Mouse (Mus musculus) embryonic facial prominence, embryonic 11.5 days (tissue): ENCODE data around the gene Hist3h2a. TPM values are rescaled to one million over a fixed set of nuclear protein-coding genes. Genes with fewer than 3 reads are reported as not detected.
A peak's percentile ranks its signal among the peaks of the same experiment; 100 is the strongest.
"Not testable (repeated sequence)": the region's sequence is repeated elsewhere in the genome, so short reads cannot be mapped to it uniquely, and the experiment has no call there.

ENCODE experiments used
- ATAC-seq: fragments of 200-750 bp; cut with Nextera tagmentation; replicated peaks from 2 replicates; pipeline ENCODE4 v1.8.0; 2017; ENCODE audit warnings: low read depth; ENCODE audit not compliant: insufficient number of reproducible peaks, low FRiP score, low TSS enrichment
- DNase-seq: peaks from one replicate; pipeline ENCODE4 v3.0.0-alpha.2; 2015; ENCODE audit warnings: low spot score
- H3K27ac ChIP-seq: fragments of 300-500 bp; sonication (generic); replicated peaks from 2 replicates; pipeline ENCODE4 v1.5.1; 2014; ENCODE audit warnings: mild to moderate bottlenecking, low read depth, low read length, control low read depth
- H3K27me3 ChIP-seq: fragments of 300-500 bp; sonication (generic); 2 replicates; pipeline ENCODE4 v1.6.1; 2014; ENCODE audit warnings: mild to moderate bottlenecking, low read length, moderate library complexity, mixed read lengths; ENCODE audit not compliant: control insufficient read depth, insufficient read depth
- H3K36me3 ChIP-seq: fragments of 300-500 bp; sonication (generic); replicated peaks from 2 replicates; pipeline ENCODE4 v1.6.1; 2014; ENCODE audit warnings: low read depth, mild to moderate bottlenecking, low read length, moderate library complexity, mixed read lengths; ENCODE audit not compliant: control insufficient read depth, insufficient read depth
- H3K4me1 ChIP-seq: fragments of 300-500 bp; sonication (generic); 2 replicates; pipeline ENCODE4 v1.6.1; 2014; ENCODE audit warnings: low read length, mixed read lengths; ENCODE audit not compliant: control insufficient read depth, insufficient read depth
- H3K4me2 ChIP-seq: fragments of 300-500 bp; sonication (generic); 2 replicates; pipeline ENCODE4 v1.6.1; 2014; ENCODE audit warnings: low read depth, mild to moderate bottlenecking, control low read depth, low read length, moderate library complexity
- H3K4me3 ChIP-seq: fragments of 300-500 bp; sonication (generic); 2 replicates; pipeline ENCODE4 v1.5.1; 2014; ENCODE audit warnings: low read depth, low read length, control low read depth
- H3K9ac ChIP-seq: fragments of 300-500 bp; sonication (generic); replicated peaks from 2 replicates; pipeline ENCODE4 v1.6.1; 2014; ENCODE audit warnings: mild to moderate bottlenecking, control low read depth, low read length
- H3K9me3 ChIP-seq: fragments of 300-500 bp; sonication (generic); replicated peaks from 2 replicates; pipeline ENCODE4 v1.6.1; 2016; ENCODE audit warnings: mild to moderate bottlenecking, low read length, inconsistent platforms, mixed read lengths; ENCODE audit not compliant: control insufficient read depth
- whole genome bisulfite sequencing: fragments of 180-500 bp; shearing (Covaris S2); extraction: QIAGEN DNeasy Blood & Tissue Kit; methylation state at CpG from one replicate; pipeline ENCODE4 v1.1.7; 2014; 5-methylcytosine and 5-hydroxymethylcytosine counted together
- polyA plus RNA-seq: library from polyadenylated mRNA; unstranded; fragments of >200 nt; fragmentation: Nextera tagmentation; extraction: Ambion mirVana; gene quantifications from 2 replicates; pipeline ENCODE4 v1.2.1, GENCODE M21; 2014

Gene Hist3h2a
- polyA plus RNA-seq, 1 experiment from 2014 or later: 33.0 TPM

DNA sequence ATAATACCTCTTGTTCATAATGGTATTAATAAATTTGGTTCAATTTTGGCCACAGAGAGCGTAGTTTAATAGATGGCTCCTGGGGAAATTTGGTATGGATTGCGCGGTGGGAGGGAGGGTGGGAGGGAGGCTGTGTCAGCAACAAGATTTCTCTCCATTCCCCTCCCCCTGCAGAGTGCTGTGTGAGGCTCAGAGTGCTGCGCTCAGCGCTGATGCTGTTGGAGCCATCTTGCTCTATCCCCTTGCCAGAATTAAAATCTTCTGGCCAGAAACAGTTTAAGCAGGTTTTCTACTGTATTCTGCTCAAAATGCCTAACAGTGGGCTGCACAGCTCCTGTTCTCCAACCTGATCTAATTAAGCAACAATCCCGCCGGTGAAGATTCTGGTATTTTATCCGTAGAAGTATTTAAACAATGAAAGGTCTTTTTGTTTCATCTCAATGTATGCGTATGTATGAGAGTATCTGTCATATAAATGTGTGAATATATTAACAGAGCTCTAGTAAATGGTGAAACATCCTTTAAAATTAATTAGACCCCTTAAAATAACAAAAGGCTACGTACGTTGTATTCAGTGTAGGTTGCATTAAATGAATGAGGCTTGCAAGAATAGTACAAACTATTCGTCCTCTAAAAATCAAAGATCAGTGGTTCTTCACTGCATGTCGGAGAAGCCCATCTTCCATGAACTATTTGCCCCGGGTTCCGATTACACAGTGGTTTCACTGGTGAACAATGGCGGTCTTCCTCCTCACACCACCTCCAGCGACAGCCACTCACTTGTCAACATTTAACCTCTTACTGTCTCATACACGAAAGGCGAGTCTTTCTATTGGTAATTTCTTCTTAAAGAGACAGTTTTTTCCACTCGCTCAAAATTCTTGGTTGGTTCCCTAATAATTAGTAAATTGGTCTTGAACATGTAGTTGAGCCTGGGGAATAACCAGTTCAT is 4.7 kb upstream of the Hist3h2a start:
- Histone ChIP-seq H3K9me3 (no peaks in the 10 kb centered on the region), H3K27me3 (peaks cover 5% of the 10 kb centered on the region; the same call in 1 of the 2 replicates), H3K4me1 (no peaks in the 10 kb centered on the region), H3K4me2 (peak overlapping the region; percentile 66), H3K27ac (peak overlapping the region; percentile 91), H3K36me3 (no peaks in the 10 kb centered on the region), H3K9ac (peak overlapping the region; percentile 75), H3K4me3 (peak overlapping the region; percentile 41)
- ATAC-seq (0 out of 2 replicates have a peak, but pooled peaks have one; percentile 24), DNase-seq (peak; percentile 77)
- 6% methylated on average over 20 of the region's 20 CpGs for WGBS

DNA sequence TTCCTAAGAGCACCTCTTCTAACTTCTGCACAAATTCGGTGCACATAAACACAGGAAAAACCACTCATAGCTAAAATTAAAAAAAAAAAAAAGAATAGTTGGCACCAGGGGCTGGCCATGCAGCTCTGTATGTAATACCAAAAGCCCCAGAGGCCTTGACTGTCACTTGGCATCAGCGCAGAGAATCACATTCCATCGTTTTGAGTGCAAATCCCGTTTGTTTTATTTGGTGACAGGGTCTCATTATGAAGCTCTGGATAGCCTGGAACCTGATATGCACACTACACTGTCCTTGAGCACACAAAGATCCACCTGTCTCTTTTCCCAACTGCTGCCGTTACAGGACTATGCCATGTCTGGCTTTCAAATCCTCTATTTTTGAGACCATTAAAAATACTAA is 3.3 kb upstream of the Hist3h2a start:
- Histone ChIP-seq H3K9me3 (no peaks in the 10 kb centered on the region), H3K4me2 (no peak overlapping the region), H3K9ac (no peak overlapping the region), H3K27ac (no peak overlapping the region), H3K4me1 (no peaks in the 10 kb centered on the region), H3K27me3 (peaks cover 5% of the 10 kb centered on the region; the same call in 1 of the 2 replicates), H3K36me3 (no peaks in the 10 kb centered on the region), H3K4me3 (no peak overlapping the region)
- DNase-seq (no peak), ATAC-seq (no peak)
- 70% methylated on average over 5 of the region's 5 CpGs for WGBS

DNA sequence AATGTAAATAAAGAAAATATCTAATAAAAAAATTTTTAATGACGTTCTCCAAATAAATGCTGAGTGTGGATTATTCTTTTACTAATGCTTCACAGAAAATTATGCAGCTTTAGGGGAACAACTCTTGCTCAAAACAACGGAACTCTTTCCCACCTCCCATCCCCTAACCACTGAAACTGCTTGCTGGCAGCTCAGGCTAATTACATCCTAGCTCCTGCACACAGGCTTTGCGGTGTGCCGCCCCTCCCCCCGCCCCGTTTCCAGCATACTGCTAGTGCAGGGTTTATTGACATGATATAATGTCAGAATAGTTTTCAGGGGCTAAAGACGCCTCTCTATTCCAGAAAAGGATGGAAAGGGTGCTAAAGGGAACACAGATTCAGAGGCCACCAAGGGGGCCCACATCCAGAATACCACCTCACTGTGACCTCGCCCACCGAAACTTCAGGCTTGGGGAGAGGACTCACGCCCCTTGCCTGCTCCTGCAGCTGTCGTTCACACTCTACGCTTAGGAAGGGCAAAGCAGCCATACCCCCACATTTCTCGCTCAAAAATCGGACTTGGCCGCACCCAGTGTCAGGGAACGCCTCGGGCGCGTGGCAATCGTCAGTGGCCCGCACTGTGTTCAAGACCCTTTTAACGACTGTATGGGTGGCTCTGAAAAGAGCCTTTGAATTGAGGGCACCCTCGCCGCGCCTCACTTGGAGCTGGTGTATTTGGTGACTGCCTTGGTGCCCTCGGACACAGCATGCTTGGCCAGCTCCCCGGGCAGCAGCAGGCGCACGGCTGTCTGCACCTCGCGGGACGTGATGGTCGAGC is 925 bp upstream of the Hist3h2a start:
- DNase-seq: peak; percentile 64
- H3K4me1 ChIP-seq: no peaks in the 10 kb centered on the region
- H3K4me3 ChIP-seq: peak overlapping the region; percentile 42
- no peaks in the 10 kb centered on the region for H3K36me3 ChIP-seq
- ATAC-seq: peak; percentile 6; the same call in 1 of the 2 replicates
- H3K9me3 ChIP-seq: no peaks in the 10 kb centered on the region
- peak overlapping the region; percentile 78 for H3K27ac ChIP-seq
- WGBS: 1% methylated on average over 33 of the region's 33 CpGs
- peak overlapping the region; percentile 82 for H3K4me2 ChIP-seq
- peak overlapping the region; percentile 69 for H3K9ac ChIP-seq
- H3K27me3 ChIP-seq: peaks cover 5% of the 10 kb centered on the region; the same call in 1 of the 2 replicates

DNA sequence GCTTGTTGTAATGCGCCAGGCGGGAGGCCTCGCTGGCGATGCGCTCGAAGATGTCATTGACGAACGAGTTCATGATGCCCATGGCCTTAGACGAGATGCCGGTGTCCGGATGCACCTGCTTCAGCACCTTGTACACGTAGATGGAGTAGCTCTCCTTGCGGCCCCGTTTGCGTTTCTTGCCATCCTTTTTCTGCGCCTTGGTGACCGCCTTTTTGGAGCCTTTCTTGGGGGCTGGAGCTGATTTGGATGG is 390 bp upstream of the Hist3h2a start:
- ATAC-seq: peak; percentile 10; the same call in 1 of the 2 replicates
- not testable (repeated sequence) for H3K36me3 ChIP-seq, H3K27me3 ChIP-seq, H3K9me3 ChIP-seq, DNase-seq, H3K4me1 ChIP-seq
- Histone ChIP-seq H3K27ac (peak overlapping the region; percentile 78; the same call in 1 of the 2 replicates), H3K4me3 (peak overlapping the region; percentile 42), H3K4me2 (peak overlapping the region; percentile 82), H3K9ac (peak overlapping the region; percentile 69)
- WGBS: 0% methylated on average over 14 of the region's 17 CpGs

DNA sequence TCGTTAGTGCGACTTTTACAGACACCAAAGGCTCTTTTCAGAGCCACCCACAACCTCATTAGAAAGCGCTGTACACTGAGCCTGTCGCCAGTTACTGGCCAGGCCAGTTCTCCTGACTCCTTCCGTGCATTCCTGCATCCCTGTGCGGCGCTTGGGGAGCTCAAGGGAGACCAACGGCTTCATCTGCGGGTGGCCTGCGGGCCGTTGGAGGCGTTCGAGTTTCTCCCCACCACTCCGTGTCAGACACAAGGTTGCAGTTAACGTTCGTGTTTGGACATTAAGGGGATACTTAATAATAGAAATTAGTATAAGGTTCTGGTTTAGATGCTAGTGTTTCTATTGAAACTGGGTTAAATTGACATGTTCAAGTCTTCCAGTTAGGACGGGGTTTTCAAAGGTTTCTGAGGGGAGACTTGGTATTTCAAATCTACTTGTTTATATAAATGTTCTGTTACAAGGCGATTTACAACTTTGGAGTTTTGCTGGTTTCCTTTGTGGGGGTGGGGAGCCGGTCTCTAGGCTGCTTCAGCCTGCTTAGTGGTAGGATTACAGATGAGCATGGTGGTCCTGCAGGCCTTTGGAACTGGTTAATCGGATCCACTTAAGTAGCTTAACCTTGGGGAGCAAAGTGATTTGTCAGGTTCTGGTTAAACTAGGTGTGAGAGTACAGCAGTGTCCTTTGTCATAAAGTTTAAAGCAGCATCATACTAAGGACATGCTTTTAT is 820 bp downstream of the Hist3h2a start:
- Histone ChIP-seq H3K36me3 (no peaks in the 10 kb centered on the region), H3K4me2 (peak overlapping the region; percentile 74), H3K9me3 (no peaks in the 10 kb centered on the region), H3K4me3 (peak overlapping the region; percentile 62), H3K9ac (peak overlapping the region; percentile 83), H3K27me3 (peaks cover 5% of the 10 kb centered on the region; the same call in 1 of the 2 replicates), H3K27ac (peak overlapping the region; percentile 97), H3K4me1 (no peaks in the 10 kb centered on the region; the same call in 1 of the 2 replicates)
- under 1% methylated on average over 20 of the region's 20 CpGs for WGBS
- DNase-seq (peak; percentile 57), ATAC-seq (no peak; the same call in 1 of the 2 replicates)

DNA sequence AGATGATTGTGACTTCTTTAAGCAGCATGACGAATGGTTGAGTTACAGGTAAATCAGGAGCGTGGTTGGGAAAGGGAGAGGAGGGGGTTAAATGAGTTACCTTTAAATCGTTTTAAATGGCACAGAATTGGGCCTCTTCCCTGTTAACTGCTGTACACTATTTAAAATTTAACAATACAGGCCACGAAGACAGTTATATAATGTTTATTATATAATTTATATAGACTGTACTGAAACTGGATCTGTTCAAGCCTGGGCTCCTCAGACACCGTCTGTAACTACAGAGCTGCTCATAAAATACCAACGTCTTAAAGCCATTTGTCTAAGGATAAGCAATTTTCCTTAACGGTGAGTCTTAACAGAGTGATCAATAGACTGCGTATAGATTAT is 1.4 kb downstream of the Hist3h2a start:
- Histone ChIP-seq H3K9me3 (no peaks in the 10 kb centered on the region), H3K4me1 (no peaks in the 10 kb centered on the region; the same call in 1 of the 2 replicates), H3K4me3 (peak overlapping the region; percentile 62), H3K36me3 (no peaks in the 10 kb centered on the region), H3K9ac (peak overlapping the region; percentile 83), H3K4me2 (peak overlapping the region; percentile 74), H3K27me3 (peaks cover 5% of the 10 kb centered on the region; the same call in 1 of the 2 replicates), H3K27ac (0 out of 2 replicates have a peak overlapping the region, but pooled peaks have one; percentile 97)
- 40% methylated on average over 8 of the region's 8 CpGs for WGBS
- DNase-seq (no peak), ATAC-seq (no peak)

DNA sequence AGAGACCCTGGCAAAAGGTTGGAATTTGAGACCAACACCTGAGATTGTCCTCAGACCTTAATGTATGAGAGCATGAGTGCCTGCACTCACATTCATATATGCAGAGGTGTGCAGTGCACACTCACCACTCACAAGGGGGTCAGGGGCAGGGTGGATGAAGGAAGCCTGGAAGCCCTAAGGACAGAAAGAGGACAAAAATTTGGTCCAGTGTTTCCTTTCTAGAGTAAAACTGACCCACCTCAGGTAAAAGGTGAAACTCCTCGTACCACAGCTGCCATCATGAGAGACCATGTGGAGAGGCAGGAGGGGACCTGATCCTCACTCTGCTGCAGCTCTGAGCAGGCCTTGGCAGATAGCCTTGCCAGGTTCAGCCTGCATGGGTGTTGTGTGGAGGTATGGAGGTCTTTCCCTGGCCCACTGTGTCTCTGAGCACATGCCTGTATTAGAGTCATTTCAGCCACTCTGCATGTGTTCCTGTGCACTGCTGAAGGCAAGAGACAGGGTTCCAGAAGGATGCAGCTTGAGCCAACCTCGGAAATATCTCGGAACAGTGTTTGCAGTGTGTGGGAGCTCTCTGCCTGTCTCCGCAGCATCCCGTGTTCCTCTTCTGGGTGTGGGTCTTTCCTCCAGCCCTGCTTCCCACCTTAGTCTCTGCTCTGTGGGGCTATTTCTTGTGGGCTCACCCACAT is 2.9 kb downstream of the Hist3h2a start:
- DNase-seq (no peak), ATAC-seq (no peak)
- H3K4me3 ChIP-seq: no peak overlapping the region
- no peaks in the 10 kb centered on the region for H3K9me3 ChIP-seq
- H3K27me3 ChIP-seq: peaks cover 5% of the 10 kb centered on the region; the same call in 1 of the 2 replicates
- no peaks in the 10 kb centered on the region for H3K36me3 ChIP-seq
- no peak overlapping the region for H3K4me2 ChIP-seq
- H3K9ac ChIP-seq: peak overlapping the region; percentile 10; the same call in 1 of the 2 replicates
- 89% methylated on average over 5 of the region's 5 CpGs for WGBS
- no peaks in the 10 kb centered on the region; the same call in 1 of the 2 replicates for H3K4me1 ChIP-seq
- no peak overlapping the region for H3K27ac ChIP-seq
